Mouse (Mus musculus): Measurements from ENCODE around the gene Tedc1. TPM values are rescaled to one million over a fixed set of nuclear protein-coding genes. Genes with fewer than 3 reads are reported as not detected.
A peak's percentile ranks its signal among the peaks of the same experiment; 100 is the strongest.

Gene Tedc1
- total and polyA plus RNA-seq, 3 experiments, result 0.34 to 0.52 (median 0.45) TPM

- H3K4me3 ChIP-seq, result peak overlapping the region; percentile 63
- peak overlapping the region; percentile 35 for H3K9ac ChIP-seq (ENCODE audit: low read depth, low read length)
- H3K4me1 ChIP-seq (ENCODE audit: control insufficient read depth, insufficient read depth, low read length), result peaks cover 13% of the 10 kb centered on the region
- H3K27ac ChIP-seq, result peak overlapping the region; percentile 87
- no peaks in the 10 kb centered on the region for H3K27me3 ChIP-seq (ENCODE audit: control insufficient read depth, insufficient read depth, low read length)
- H3K36me3 ChIP-seq (ENCODE audit: control insufficient read depth, insufficient read depth, low read length), result no peaks in the 10 kb centered on the region
- WGBS, result 2% methylated on average over 32 of the region's 32 CpGs
- 0 out of 2 replicates have a peak, but pooled peaks have one; percentile 8 for TF ChIP-seq POLR2A (IDR thresholded peaks at IDR 0.05; ENCODE audit: insufficient read depth, low read depth, low read length)
- TF ChIP-seq CTCF (IDR thresholded peaks at IDR 0.05), result no peak
- TF ChIP-seq EP300 (IDR thresholded peaks at IDR 0.05; ENCODE audit: insufficient read depth, low read depth, low read length), result no peak
- peak; percentile 74 to 78 for DNase-seq
- H3K79me2 ChIP-seq (replicated peaks; ENCODE audit: control insufficient read depth, insufficient read depth, low read length), result no peaks in the 10 kb centered on the region; the same call in 1 of the 2 replicates
- intact Hi-C loops (cut with DNase I), result loop anchor here (1.0 kb wide), 1 partner anchor 14 kb away; no protein-coding TSS in a partner anchor
Observed at GRCm38 (mm10) chr12:113155076-113155771, 997 bp upstream of the Tedc1 start.

GRCm38 (mm10) chr12:113156540-113156929 lies 314 bp downstream of the Tedc1 start:
- peak overlapping the region; percentile 28; the same call in 1 of the 2 replicates for H3K9ac ChIP-seq (ENCODE audit: low read depth, low read length)
- no peaks in the 10 kb centered on the region; the same call in 1 of the 2 replicates for H3K79me2 ChIP-seq (replicated peaks; ENCODE audit: control insufficient read depth, insufficient read depth, low read length)
- H3K4me3 ChIP-seq, result peak overlapping the region; percentile 63
- H3K36me3 ChIP-seq (ENCODE audit: control insufficient read depth, insufficient read depth, low read length), result no peaks in the 10 kb centered on the region
- intact Hi-C loops (cut with DNase I), result loop anchor here (1.0 kb wide), 1 partner anchor 37 kb away; no protein-coding TSS in a partner anchor
- 4% methylated on average over 23 of the region's 23 CpGs for WGBS
- peak overlapping the region; percentile 31; the same call in 1 of the 2 replicates for H3K27ac ChIP-seq
- TF ChIP-seq CTCF (IDR thresholded peaks at IDR 0.05), result no peak
- TF ChIP-seq POLR2A (IDR thresholded peaks at IDR 0.05; ENCODE audit: insufficient read depth, low read depth, low read length), result no peak
- TF ChIP-seq EP300 (IDR thresholded peaks at IDR 0.05; ENCODE audit: insufficient read depth, low read depth, low read length), result no peak
- DNase-seq, result no peak
- H3K4me1 ChIP-seq (ENCODE audit: control insufficient read depth, insufficient read depth, low read length), result peaks cover 3% of the 10 kb centered on the region
- H3K27me3 ChIP-seq (ENCODE audit: control insufficient read depth, insufficient read depth, low read length), result no peaks in the 10 kb centered on the region

GRCm38 (mm10) chr12:113157002-113157401 lies 781 bp downstream of the Tedc1 start:
- peak in 1 of 2 experiments; percentile 23 for DNase-seq
- H3K27ac ChIP-seq, result no peak overlapping the region
- no peak overlapping the region for H3K4me3 ChIP-seq
- TF ChIP-seq CTCF (IDR thresholded peaks at IDR 0.05), result no peak
- no peak for TF ChIP-seq POLR2A (IDR thresholded peaks at IDR 0.05; ENCODE audit: insufficient read depth, low read depth, low read length)
- TF ChIP-seq EP300 (IDR thresholded peaks at IDR 0.05; ENCODE audit: insufficient read depth, low read depth, low read length), result no peak
- H3K27me3 ChIP-seq (ENCODE audit: control insufficient read depth, insufficient read depth, low read length), result no peaks in the 10 kb centered on the region
- H3K79me2 ChIP-seq (replicated peaks; ENCODE audit: control insufficient read depth, insufficient read depth, low read length), result no peaks in the 10 kb centered on the region; the same call in 1 of the 2 replicates
- intact Hi-C loops (cut with DNase I), result no loop called here
- H3K9ac ChIP-seq (ENCODE audit: low read depth, low read length), result no peak overlapping the region
- H3K36me3 ChIP-seq (ENCODE audit: control insufficient read depth, insufficient read depth, low read length), result no peaks in the 10 kb centered on the region
- 45% methylated on average over 8 of the region's 8 CpGs for WGBS
- peaks cover 3% of the 10 kb centered on the region for H3K4me1 ChIP-seq (ENCODE audit: control insufficient read depth, insufficient read depth, low read length)

- no peak overlapping the region for H3K9ac ChIP-seq (ENCODE audit: low read depth, low read length)
- H3K4me3 ChIP-seq, result no peak overlapping the region
- H3K79me2 ChIP-seq (replicated peaks; ENCODE audit: control insufficient read depth, insufficient read depth, low read length), result no peaks in the 10 kb centered on the region
- intact Hi-C loops (cut with DNase I), result no loop called here
- H3K4me1 ChIP-seq (ENCODE audit: control insufficient read depth, insufficient read depth, low read length), result peaks cover 3% of the 10 kb centered on the region
- 86% methylated on average over 8 of the region's 8 CpGs for WGBS
- H3K27me3 ChIP-seq (ENCODE audit: control insufficient read depth, insufficient read depth, low read length), result no peaks in the 10 kb centered on the region
- H3K36me3 ChIP-seq (ENCODE audit: control insufficient read depth, insufficient read depth, low read length), result no peaks in the 10 kb centered on the region
- no peak overlapping the region for H3K27ac ChIP-seq
- TF ChIP-seq POLR2A (IDR thresholded peaks at IDR 0.05; ENCODE audit: insufficient read depth, low read depth, low read length) (no peak), EP300 (IDR thresholded peaks at IDR 0.05; ENCODE audit: insufficient read depth, low read depth, low read length) (no peak), CTCF (IDR thresholded peaks at IDR 0.05) (no peak)
- no peak for DNase-seq
Observed at GRCm38 (mm10) chr12:113157521-113157920, 1.3 kb downstream of the Tedc1 start.

GRCm38 (mm10) chr12:113157971-113158370 lies 1.8 kb downstream of the Tedc1 start:
- no peaks in the 10 kb centered on the region for H3K79me2 ChIP-seq (replicated peaks; ENCODE audit: control insufficient read depth, insufficient read depth, low read length)
- intact Hi-C loops (cut with DNase I), result no loop called here
- no peak for DNase-seq
- 92% methylated on average over 8 of the region's 8 CpGs for WGBS
- H3K27ac ChIP-seq, result no peak overlapping the region
- TF ChIP-seq POLR2A (IDR thresholded peaks at IDR 0.05; ENCODE audit: insufficient read depth, low read depth, low read length) (no peak), EP300 (IDR thresholded peaks at IDR 0.05; ENCODE audit: insufficient read depth, low read depth, low read length) (no peak), CTCF (IDR thresholded peaks at IDR 0.05) (no peak)
- peaks cover 3% of the 10 kb centered on the region for H3K4me1 ChIP-seq (ENCODE audit: control insufficient read depth, insufficient read depth, low read length)
- no peak overlapping the region for H3K9ac ChIP-seq (ENCODE audit: low read depth, low read length)
- no peaks in the 10 kb centered on the region for H3K36me3 ChIP-seq (ENCODE audit: control insufficient read depth, insufficient read depth, low read length)
- no peak overlapping the region for H3K4me3 ChIP-seq
- no peaks in the 10 kb centered on the region for H3K27me3 ChIP-seq (ENCODE audit: control insufficient read depth, insufficient read depth, low read length)

GRCm38 (mm10) chr12:113163561-113164006 lies 7.4 kb downstream of the Tedc1 start:
- WGBS, result 82% methylated on average over 11 of the region's 11 CpGs
- intact Hi-C loops (cut with DNase I), result no loop called here
- TF ChIP-seq EP300 (IDR thresholded peaks at IDR 0.05; ENCODE audit: insufficient read depth, low read depth, low read length) (no peak), CTCF (IDR thresholded peaks at IDR 0.05) (no peak), POLR2A (IDR thresholded peaks at IDR 0.05; ENCODE audit: insufficient read depth, low read depth, low read length) (no peak)
- Histone ChIP-seq H3K36me3 (ENCODE audit: control insufficient read depth, insufficient read depth, low read length) (no peaks in the 10 kb centered on the region), H3K4me1 (ENCODE audit: control insufficient read depth, insufficient read depth, low read length) (no peaks in the 10 kb centered on the region), H3K9ac (ENCODE audit: low read depth, low read length) (no peak overlapping the region), H3K27me3 (ENCODE audit: control insufficient read depth, insufficient read depth, low read length) (no peaks in the 10 kb centered on the region), H3K27ac (no peak overlapping the region), H3K79me2 (replicated peaks; ENCODE audit: control insufficient read depth, insufficient read depth, low read length) (no peaks in the 10 kb centered on the region), H3K4me3 (no peak overlapping the region)
- no peak for DNase-seq

Measured in heart, adult 2 months (tissue).